Mouse (Mus musculus): ENCODE results near the gene Olfr94. TPM values are rescaled to one million over a fixed set of nuclear protein-coding genes. Genes with fewer than 3 reads are reported as not detected.

Gene Olfr94
- total RNA-seq (2023) = not detected

GRCm38 (mm10) chr17:37200894-37201293 lies at the start of gene Olfr94:
Gene Olfr94 (minus strand): TSS chr17:37200994.

GRCm38 (mm10) chr17:37237230-37237629 lies 36.4 kb upstream of the Olfr94 start, which contains the start of gene Olfr97:
Gene Olfr97 (minus strand): TSS chr17:37237330.

GRCm38 (mm10) chr17:37219846-37220245 lies 19.1 kb upstream of the Olfr94 start, which contains the start of gene Olfr96:
Gene Olfr96 (plus strand): TSS chr17:37220146.

GRCm38 (mm10) chr17:37213018-37213417 lies 12.2 kb upstream of the Olfr94 start, which contains the start of gene Olfr95:
Gene Olfr95 (minus strand): TSS chr17:37213118.

GRCm38 (mm10) chr17:37193656-37194055 lies 7.1 kb downstream of the Olfr94 start, which contains the start of gene Ubd:
Gene Ubd (plus strand): TSS chr17:37193892.

GRCm38 (mm10) chr17:37161394-37161793 lies 39.4 kb downstream of the Olfr94 start, which contains the start of gene Olfr93:
Gene Olfr93 (minus strand): TSS chr17:37161494.

Other genes starting within 250 kb of the Olfr94 start
- 10 to 100 TPM; 56.1 to 56.3 TPM for gene Ppp1r11, start 249.3 kb downstream of the Olfr94 start, total RNA-seq (2023)
- 10 to 100 TPM; 57.4 to 59.8 TPM for gene Znrd1, start 242.4 kb downstream of the Olfr94 start, total RNA-seq (2023)
- gene Znrd1as, start 242.4 kb downstream of the Olfr94 start, total RNA-seq (2023) = 1 to 10 TPM; 1.9 to 2.2 TPM
- gene 2410137M14Rik, start 219.8 kb downstream of the Olfr94 start, total RNA-seq (2023) = not detected
- not detected for gene H2-M5, start 211.5 kb downstream of the Olfr94 start, total RNA-seq (2023)
- gene Zfp57, start 199.8 kb downstream of the Olfr94 start, total RNA-seq (2023) = under 1 TPM in 1 of 2 experiments, not detected in 1; 0.39 TPM
- gene Mog, start 177.6 kb downstream of the Olfr94 start, total RNA-seq (2023) = not detected
- 10 to 100 TPM; 20.2 to 28.2 TPM for gene Gabbr1, start 155.0 kb downstream of the Olfr94 start, total RNA-seq (2023)
- under 1 TPM; 0.29 to 0.58 TPM for gene Olfr90, start 112.5 kb downstream of the Olfr94 start, total RNA-seq (2023)
- not detected for gene Olfr91, start 102.7 kb downstream of the Olfr94 start, total RNA-seq (2023)
- gene Olfr92, start 80.9 kb downstream of the Olfr94 start, total RNA-seq (2023) = not detected
- gene Olfr93, start 39.5 kb downstream of the Olfr94 start, total RNA-seq (2023) = not detected
- 10 to 100 TPM in 1 of 2 experiments, 1 to 10 TPM in 1; 6.6 to 10.8 TPM for gene Ubd, start 7.1 kb downstream of the Olfr94 start, total RNA-seq (2023)
- gene Olfr95, start 12.1 kb upstream of the Olfr94 start, total RNA-seq (2023) = not detected
- not detected for gene Olfr96, start 19.2 kb upstream of the Olfr94 start, total RNA-seq (2023)
- not detected for gene Olfr97, start 36.3 kb upstream of the Olfr94 start, total RNA-seq (2023)
- gene Olfr98, start 62.8 kb upstream of the Olfr94 start, total RNA-seq (2023) = not detected
- gene H2-M3, start 69.2 kb upstream of the Olfr94 start, total RNA-seq (2023) = 10 to 100 TPM; 29.0 to 30.6 TPM
- gene Olfr99, start 82.5 kb upstream of the Olfr94 start, total RNA-seq (2023) = not detected
- not detected for gene Olfr101, start 103.3 kb upstream of the Olfr94 start, total RNA-seq (2023)
- not detected for gene Olfr102, start 116.1 kb upstream of the Olfr94 start, total RNA-seq (2023)
- not detected for gene Olfr103, start 138.7 kb upstream of the Olfr94 start, total RNA-seq (2023)
- gene Olfr104-ps, start 158.6 kb upstream of the Olfr94 start, total RNA-seq (2023) = not detected
- not detected for gene Olfr105-ps, start 178.0 kb upstream of the Olfr94 start, total RNA-seq (2023)
- not detected for gene Olfr106-ps, start 189.4 kb upstream of the Olfr94 start, total RNA-seq (2023)
- not detected for gene Olfr107, start 198.2 kb upstream of the Olfr94 start, total RNA-seq (2023)
- gene Olfr108, start 244.5 kb upstream of the Olfr94 start, total RNA-seq (2023) = not detected

Data from monocyte, adult 59 days (primary cell).